Mouse (Mus musculus) midbrain, embryonic 15.5 days (tissue): ENCODE results near the gene Mepce. TPM values are rescaled to one million over a fixed set of nuclear protein-coding genes. Genes with fewer than 3 reads are reported as not detected.
A peak's percentile ranks its signal among the peaks of the same experiment; 100 is the strongest.

Source experiments
- ATAC-seq: fragments of 200-750 bp; cut with Nextera tagmentation; replicated peaks from 2 replicates; pipeline ENCODE4 v1.8.0; 2017; ENCODE audit warnings: moderate TSS enrichment
- H3K27ac ChIP-seq: fragments of 300-500 bp; sonication (generic); 2 replicates; pipeline ENCODE4 v1.5.1; 2015; ENCODE audit warnings: mild to moderate bottlenecking, inconsistent platforms
- H3K27me3 ChIP-seq: fragments of 300-500 bp; sonication (generic); replicated peaks from 2 replicates; pipeline ENCODE4 v1.6.1; 2015; ENCODE audit warnings: inconsistent platforms
- H3K36me3 ChIP-seq: fragments of 300-500 bp; sonication (generic); replicated peaks from 2 replicates; pipeline ENCODE4 v1.6.1; 2015; ENCODE audit warnings: inconsistent platforms
- H3K4me1 ChIP-seq: fragments of 300-500 bp; sonication (generic); 2 replicates; pipeline ENCODE4 v1.6.1; 2015; ENCODE audit warnings: inconsistent platforms
- H3K4me2 ChIP-seq: fragments of 300-500 bp; sonication (generic); 2 replicates; pipeline ENCODE4 v1.6.1; 2015; ENCODE audit warnings: inconsistent platforms, mild to moderate bottlenecking, moderate library complexity
- H3K4me3 ChIP-seq: fragments of 300-500 bp; sonication (generic); 2 replicates; pipeline ENCODE4 v1.5.1; 2015; ENCODE audit warnings: mild to moderate bottlenecking, inconsistent platforms
- H3K9ac ChIP-seq: fragments of 300-500 bp; sonication (generic); 2 replicates; pipeline ENCODE4 v1.6.1; 2015; ENCODE audit warnings: mild to moderate bottlenecking, inconsistent platforms
- H3K9me3 ChIP-seq: fragments of 300-500 bp; sonication (generic); 2 replicates; pipeline ENCODE4 v1.6.1; 2016; ENCODE audit warnings: inconsistent platforms
- WGBS: fragments of 180-500 bp; shearing (Covaris S2); methylation state at CpG from one replicate; pipeline ENCODE4 v1.1.7; 2015; ENCODE audit warnings: mixed read lengths; 5-methylcytosine and 5-hydroxymethylcytosine counted together
- polyA plus RNA-seq: library from polyadenylated mRNA; unstranded; fragments of >200 nt; fragmentation: Nextera tagmentation; extraction: Ambion mirVana; gene quantifications from 2 replicates; pipeline ENCODE4 v1.2.1, GENCODE M21; 2015

The Mepce gene
- polyA plus RNA-seq, 1 experiment from 2014 or later = 10.8 TPM

- peak; percentile 16 for ATAC-seq
Measured at GRCm38 (mm10) chr5:137785164-137786031, 2.1 kb downstream of the Mepce start.

GRCm38 (mm10) chr5:137784546-137784945, 2.9 kb downstream of the Mepce start:
- H3K27me3 ChIP-seq = no peaks in the 10 kb centered on the region
- peaks cover 12% of the 10 kb centered on the region; the same call in 1 of the 2 replicates for H3K36me3 ChIP-seq
- no peak overlapping the region for H3K27ac ChIP-seq
- H3K9ac ChIP-seq = peak overlapping the region; percentile 88; the same call in 1 of the 2 replicates
- H3K4me2 ChIP-seq = peak overlapping the region; percentile 91
- peaks cover 59% of the 10 kb centered on the region for H3K4me1 ChIP-seq
- no peaks in the 10 kb centered on the region for H3K9me3 ChIP-seq
- 83% methylated on average over 14 of the region's 14 CpGs for WGBS
- H3K4me3 ChIP-seq = peak overlapping the region; percentile 72
- no peak for ATAC-seq

More at GRCm38 (mm10) chr5:137785164-137786031, 2.1 kb downstream of the Mepce start:
- Histone ChIP-seq H3K9me3 (no peaks in the 10 kb centered on the region), H3K4me3 (peak overlapping the region; percentile 72), H3K9ac (peak overlapping the region; percentile 88), H3K27me3 (no peaks in the 10 kb centered on the region), H3K36me3 (peaks cover 12% of the 10 kb centered on the region; the same call in 1 of the 2 replicates), H3K4me2 (peak overlapping the region; percentile 91), H3K27ac (peak overlapping the region; percentile 99), H3K4me1 (peaks cover 50% of the 10 kb centered on the region)
- WGBS = 2% methylated on average over 48 of the region's 62 CpGs

GRCm38 (mm10) chr5:137783901-137784540, 3.4 kb downstream of the Mepce start:
- ATAC-seq = no peak
- Histone ChIP-seq H3K4me1 (peaks cover 61% of the 10 kb centered on the region), H3K4me2 (peak overlapping the region; percentile 91), H3K9me3 (no peaks in the 10 kb centered on the region), H3K27me3 (no peaks in the 10 kb centered on the region), H3K36me3 (peaks cover 12% of the 10 kb centered on the region; the same call in 1 of the 2 replicates), H3K27ac (no peak overlapping the region), H3K9ac (0 out of 2 replicates have a peak overlapping the region, but pooled peaks have one; percentile 88), H3K4me3 (peak overlapping the region; percentile 72)
- 65% methylated on average over 9 of the region's 9 CpGs for WGBS

GRCm38 (mm10) chr5:137782776-137783522, 4.5 kb downstream of the Mepce start:
- H3K9me3 ChIP-seq = no peaks in the 10 kb centered on the region
- H3K4me1 ChIP-seq = peaks cover 60% of the 10 kb centered on the region
- 84% methylated on average over 13 of the region's 13 CpGs for WGBS
- peaks cover 12% of the 10 kb centered on the region; the same call in 1 of the 2 replicates for H3K36me3 ChIP-seq
- H3K27ac ChIP-seq = no peak overlapping the region
- H3K27me3 ChIP-seq = no peaks in the 10 kb centered on the region
- peak overlapping the region; percentile 72 for H3K4me3 ChIP-seq
- ATAC-seq = no peak
- peak overlapping the region; percentile 91 for H3K4me2 ChIP-seq
- 0 out of 2 replicates have a peak overlapping the region, but pooled peaks have one; percentile 88 for H3K9ac ChIP-seq

- Histone ChIP-seq H3K9ac (no peak overlapping the region), H3K27ac (no peak overlapping the region), H3K27me3 (no peaks in the 10 kb centered on the region), H3K4me2 (no peak overlapping the region), H3K4me3 (no peak overlapping the region), H3K36me3 (peaks cover 12% of the 10 kb centered on the region; the same call in 1 of the 2 replicates), H3K4me1 (peaks cover 57% of the 10 kb centered on the region), H3K9me3 (no peaks in the 10 kb centered on the region)
- ATAC-seq = no peak
- WGBS = 94% methylated on average over 7 of the region's 7 CpGs
Measured at GRCm38 (mm10) chr5:137781661-137782060, 5.8 kb downstream of the Mepce start.

GRCm38 (mm10) chr5:137779053-137779933, 8.2 kb downstream of the Mepce start:
- H3K4me3 ChIP-seq = peak overlapping the region; percentile 92
- H3K4me1 ChIP-seq = peaks cover 46% of the 10 kb centered on the region

GRCm38 (mm10) chr5:137778635-137779034, 8.8 kb downstream of the Mepce start, which contains the start of gene Ppp1r35:
Gene Ppp1r35, plus strand, starts transcription at chr5:137778849.
- no peaks in the 10 kb centered on the region for H3K27me3 ChIP-seq
- peak; percentile 95 for ATAC-seq
- peak within 1 kb of the TSS; percentile 94 for H3K4me2 ChIP-seq
- H3K4me1 ChIP-seq = peaks cover 40% of the 10 kb centered on the region
- 0% methylated on average over 31 of the region's 31 CpGs for WGBS
- H3K27ac ChIP-seq = peak within 1 kb of the TSS; percentile 88
- H3K36me3 ChIP-seq = peaks cover 12% of the 10 kb centered on the region; the same call in 1 of the 2 replicates
- H3K9me3 ChIP-seq = no peaks in the 10 kb centered on the region
- peak within 1 kb of the TSS; percentile 92 for H3K4me3 ChIP-seq
- H3K9ac ChIP-seq = peak within 1 kb of the TSS; percentile 87

More at GRCm38 (mm10) chr5:137779053-137779933, 8.2 kb downstream of the Mepce start:
- ATAC-seq = peak; percentile 25
- Histone ChIP-seq H3K27ac (peak overlapping the region; percentile 88), H3K9ac (peak overlapping the region; percentile 87), H3K9me3 (no peaks in the 10 kb centered on the region), H3K27me3 (no peaks in the 10 kb centered on the region), H3K36me3 (peaks cover 12% of the 10 kb centered on the region; the same call in 1 of the 2 replicates), H3K4me2 (peak overlapping the region; percentile 94)
- under 1% methylated on average over 61 of the region's 83 CpGs for WGBS

- 88% methylated on average over 7 of the region's 7 CpGs for WGBS
- H3K27ac ChIP-seq = peak overlapping the region; percentile 88
Measured at GRCm38 (mm10) chr5:137777267-137777845, 10.1 kb downstream of the Mepce start.

GRCm38 (mm10) chr5:137776408-137776918, 11.0 kb downstream of the Mepce start:
- no peaks in the 10 kb centered on the region for H3K27me3 ChIP-seq
- H3K9me3 ChIP-seq = no peaks in the 10 kb centered on the region
- H3K9ac ChIP-seq = no peak overlapping the region
- no peak overlapping the region for H3K27ac ChIP-seq
- ATAC-seq = no peak
- peaks cover 19% of the 10 kb centered on the region for H3K4me1 ChIP-seq
- no peak overlapping the region for H3K4me3 ChIP-seq
- WGBS = 43% methylated on average over 5 of the region's 5 CpGs
- H3K4me2 ChIP-seq = no peak overlapping the region
- peaks cover 5% of the 10 kb centered on the region; the same call in 1 of the 2 replicates for H3K36me3 ChIP-seq

More at GRCm38 (mm10) chr5:137777267-137777845, 10.1 kb downstream of the Mepce start:
- Histone ChIP-seq H3K27me3 (no peaks in the 10 kb centered on the region), H3K4me3 (no peak overlapping the region), H3K9ac (no peak overlapping the region), H3K9me3 (no peaks in the 10 kb centered on the region), H3K4me2 (no peak overlapping the region), H3K36me3 (peaks cover 7% of the 10 kb centered on the region; the same call in 1 of the 2 replicates), H3K4me1 (peaks cover 27% of the 10 kb centered on the region)
- ATAC-seq = no peak

- H3K9me3 ChIP-seq = no peaks in the 10 kb centered on the region
- peaks cover 3% of the 10 kb centered on the region; the same call in 1 of the 2 replicates for H3K36me3 ChIP-seq
- no peak overlapping the region for H3K9ac ChIP-seq
- no peak for ATAC-seq
- H3K4me3 ChIP-seq = no peak overlapping the region
- H3K4me1 ChIP-seq = peaks cover 17% of the 10 kb centered on the region
- no peak overlapping the region for H3K27ac ChIP-seq
- H3K27me3 ChIP-seq = no peaks in the 10 kb centered on the region
- no peak overlapping the region for H3K4me2 ChIP-seq
- WGBS = 92% methylated on average over 2 of the region's 2 CpGs
Measured at GRCm38 (mm10) chr5:137775587-137776290, 11.7 kb downstream of the Mepce start.
